Mouse (Mus musculus) G1E (cell line): Measurements from ENCODE around the gene Ralgps1.

Source experiments
- CTCF ChIP-seq: IDR thresholded peaks from 2 replicates; pipeline ENCODE4 v1.5.1; 2012; ENCODE audit warnings: low read depth, low read length, inconsistent platforms, mixed read lengths
- GATA1 ChIP-seq: IDR thresholded peaks from 2 replicates; pipeline ENCODE4 v1.6.1; 2012; ENCODE audit warnings: borderline replicate concordance, low read length, inconsistent platforms, mixed read lengths
- GATA2 ChIP-seq: IDR thresholded peaks from 2 replicates; pipeline ENCODE4 v1.6.1; 2012; ENCODE audit warnings: low read depth, low read length, inconsistent platforms, borderline replicate concordance
- POLR2AphosphoS5 ChIP-seq: IDR thresholded peaks from 2 replicates; pipeline ENCODE4 v1.6.1; 2012; ENCODE audit warnings: low read depth, low read length, inconsistent platforms; ENCODE audit not compliant: insufficient replicate concordance
- TAL1 ChIP-seq: conservative IDR thresholded peaks from 2 replicates; pipeline ENCODE4 v1.6.1; 2012; ENCODE audit warnings: low read depth, low read length, inconsistent platforms, mixed read lengths

DNA sequence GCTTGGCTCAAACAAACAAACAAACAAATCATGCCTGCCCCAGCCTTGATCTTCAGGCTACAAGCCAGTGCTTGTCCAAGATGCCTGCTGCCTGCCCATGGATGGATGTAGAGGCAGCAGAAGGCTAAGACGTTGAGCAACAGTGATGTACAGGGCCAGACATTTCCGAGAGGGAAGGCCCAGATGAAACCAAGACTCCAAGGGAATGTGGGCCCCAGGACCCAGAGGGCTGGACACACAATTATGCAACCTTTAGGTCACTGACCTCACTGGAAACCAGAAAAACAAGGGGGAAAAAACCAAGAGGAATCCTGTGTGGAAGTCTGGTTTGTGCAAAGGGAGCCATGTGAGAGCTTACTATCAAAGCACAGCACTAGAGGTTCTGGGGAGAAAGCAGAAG, 87.6 kb downstream of the Ralgps1 start:
- TF ChIP-seq CTCF (no peak), TAL1 (no peak), GATA1 (no peak), POLR2AphosphoS5 (no peak), GATA2 (no peak)
